Mouse (Mus musculus): Measurements from ENCODE around the gene Rph3a. TPM values are rescaled to one million over a fixed set of nuclear protein-coding genes. Genes with fewer than 3 reads are reported as not detected.

The Rph3a gene
- polyA plus RNA-seq, 1 experiment from 2014 or later: not detected

DNA sequence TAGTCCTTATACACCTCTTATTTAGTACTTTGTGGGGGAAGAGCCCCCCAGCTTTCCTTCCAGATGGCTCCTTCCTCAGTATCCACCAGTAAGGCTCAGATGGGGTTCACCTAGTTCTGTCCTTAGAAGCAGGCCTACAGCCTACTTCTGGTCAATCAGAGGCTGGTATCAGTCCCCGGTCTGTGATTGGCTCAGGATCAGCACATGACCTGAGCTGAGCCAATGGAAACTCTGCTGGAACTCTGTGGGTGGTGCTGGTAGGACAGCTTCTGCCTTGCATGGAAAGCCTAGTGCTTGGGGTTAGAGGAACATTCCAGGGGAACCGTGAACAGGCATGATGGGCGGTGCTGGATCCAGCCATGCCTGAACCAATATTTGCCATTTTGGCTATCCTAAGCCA is 21.5 kb downstream of the Rph3a start:
- H3K4me3 ChIP-seq (ENCODE audit: low read depth, low read length): no peak overlapping the region
- H3K4me1 ChIP-seq (replicated peaks; ENCODE audit: control insufficient read depth, insufficient read depth, low read length): no peaks in the 10 kb centered on the region
- no peak overlapping the region for H3K4me2 ChIP-seq
- no peak overlapping the region for H3K9ac ChIP-seq (ENCODE audit: low read depth, low read length)
- no peak overlapping the region for H3K27ac ChIP-seq (ENCODE audit: low read depth, low read length)
- 87% methylated on average over 3 of the region's 3 CpGs for WGBS
- no peak for DNase-seq (ENCODE audit: low spot score)
- H3K9me3 ChIP-seq (ENCODE audit: control insufficient read depth, low read length): no peaks in the 10 kb centered on the region
- no peaks in the 10 kb centered on the region for H3K36me3 ChIP-seq (ENCODE audit: control insufficient read depth, insufficient read depth, low read length)
- H3K27me3 ChIP-seq (replicated peaks; ENCODE audit: control insufficient read depth, insufficient read depth, low read length): no peaks in the 10 kb centered on the region
- ATAC-seq (replicated peaks; ENCODE audit: low FRiP score): no peak

DNA sequence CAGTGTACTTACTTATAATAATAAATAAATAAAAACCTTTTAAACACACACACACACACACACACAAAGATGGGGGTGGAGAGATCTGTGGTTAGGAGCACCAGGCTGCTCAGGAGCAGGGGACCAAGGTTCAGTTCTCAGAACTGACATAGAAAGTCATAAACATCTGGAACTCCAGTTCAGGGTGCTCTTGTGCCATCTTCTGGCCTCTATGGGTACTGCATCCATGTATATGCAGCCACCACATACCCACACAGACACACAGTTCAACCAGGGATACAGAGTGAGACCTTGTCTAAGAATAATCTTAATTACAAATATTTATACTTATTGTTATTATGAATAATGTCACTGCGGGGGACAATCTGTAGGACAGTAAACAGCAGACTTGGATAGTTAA is 26.9 kb downstream of the Rph3a start:
- H3K27ac ChIP-seq (ENCODE audit: low read depth, low read length): no peak overlapping the region
- 78% methylated on average over 1 of the region's 1 CpGs for WGBS
- peaks cover 6% of the 10 kb centered on the region for H3K9me3 ChIP-seq (ENCODE audit: control insufficient read depth, low read length)
- no peaks in the 10 kb centered on the region for H3K36me3 ChIP-seq (ENCODE audit: control insufficient read depth, insufficient read depth, low read length)
- no peak overlapping the region for H3K4me3 ChIP-seq (ENCODE audit: low read depth, low read length)
- no peak overlapping the region for H3K4me2 ChIP-seq
- ATAC-seq (replicated peaks; ENCODE audit: low FRiP score): no peak
- no peaks in the 10 kb centered on the region for H3K27me3 ChIP-seq (replicated peaks; ENCODE audit: control insufficient read depth, insufficient read depth, low read length)
- DNase-seq (ENCODE audit: low spot score): no peak
- no peak overlapping the region for H3K9ac ChIP-seq (ENCODE audit: low read depth, low read length)
- H3K4me1 ChIP-seq (replicated peaks; ENCODE audit: control insufficient read depth, insufficient read depth, low read length): no peaks in the 10 kb centered on the region

DNA sequence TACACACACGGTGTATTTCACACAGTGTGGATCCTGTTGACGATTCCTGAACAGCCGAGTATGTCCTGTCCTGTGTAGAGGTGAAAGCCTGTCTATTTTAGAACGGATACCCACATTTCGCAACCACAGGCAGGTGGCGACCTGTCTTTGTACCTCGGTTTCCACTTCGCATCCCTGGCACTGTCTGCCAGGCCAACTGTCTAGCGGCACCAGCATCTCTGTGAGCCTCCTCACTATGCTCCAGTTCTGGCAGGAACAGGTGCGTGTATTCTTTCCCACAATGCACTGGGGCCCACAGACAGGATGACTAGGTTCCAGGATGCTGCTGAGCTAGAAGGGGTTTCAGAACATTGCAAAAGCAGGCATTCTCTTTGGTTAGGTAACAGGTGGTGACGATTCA is 28.7 kb downstream of the Rph3a start:
- Histone ChIP-seq H3K27ac (ENCODE audit: low read depth, low read length) (no peak overlapping the region), H3K4me1 (replicated peaks; ENCODE audit: control insufficient read depth, insufficient read depth, low read length) (no peaks in the 10 kb centered on the region), H3K4me3 (ENCODE audit: low read depth, low read length) (no peak overlapping the region), H3K9ac (ENCODE audit: low read depth, low read length) (no peak overlapping the region), H3K36me3 (ENCODE audit: control insufficient read depth, insufficient read depth, low read length) (no peaks in the 10 kb centered on the region), H3K27me3 (replicated peaks; ENCODE audit: control insufficient read depth, insufficient read depth, low read length) (no peaks in the 10 kb centered on the region), H3K4me2 (no peak overlapping the region), H3K9me3 (ENCODE audit: control insufficient read depth, low read length) (peaks cover 6% of the 10 kb centered on the region)
- ATAC-seq (replicated peaks; ENCODE audit: low FRiP score) (no peak), DNase-seq (ENCODE audit: low spot score) (no peak)
- 86% methylated on average over 11 of the region's 11 CpGs for WGBS

DNA sequence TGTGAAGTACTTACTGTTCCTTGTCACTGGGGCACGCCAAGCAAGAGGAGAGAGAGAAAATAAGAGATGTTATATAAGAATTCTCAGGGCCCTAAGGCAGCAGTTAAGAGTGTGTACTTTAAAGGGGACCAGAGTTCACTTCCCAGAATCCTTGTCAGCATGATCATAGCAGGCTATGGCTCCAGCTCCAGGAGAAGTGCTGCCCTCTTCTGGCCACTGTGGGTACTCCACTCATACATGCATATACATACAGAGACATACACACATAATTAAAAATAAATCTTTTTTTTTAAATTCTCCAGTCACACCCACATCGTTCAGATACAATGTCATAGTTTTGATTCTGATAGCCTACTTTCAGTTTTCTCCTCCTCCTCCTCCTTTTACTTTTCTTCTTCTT is 29.8 kb downstream of the Rph3a start:
- Histone ChIP-seq H3K36me3 (ENCODE audit: control insufficient read depth, insufficient read depth, low read length) (no peaks in the 10 kb centered on the region), H3K4me3 (ENCODE audit: low read depth, low read length) (no peak overlapping the region), H3K27ac (ENCODE audit: low read depth, low read length) (no peak overlapping the region), H3K9ac (ENCODE audit: low read depth, low read length) (no peak overlapping the region), H3K9me3 (ENCODE audit: control insufficient read depth, low read length) (peaks cover 6% of the 10 kb centered on the region), H3K4me1 (replicated peaks; ENCODE audit: control insufficient read depth, insufficient read depth, low read length) (no peaks in the 10 kb centered on the region), H3K27me3 (replicated peaks; ENCODE audit: control insufficient read depth, insufficient read depth, low read length) (no peaks in the 10 kb centered on the region), H3K4me2 (no peak overlapping the region)
- no peak for ATAC-seq (replicated peaks; ENCODE audit: low FRiP score)
- no peak for DNase-seq (ENCODE audit: low spot score)
- 75% methylated on average over 2 of the region's 2 CpGs for WGBS

DNA sequence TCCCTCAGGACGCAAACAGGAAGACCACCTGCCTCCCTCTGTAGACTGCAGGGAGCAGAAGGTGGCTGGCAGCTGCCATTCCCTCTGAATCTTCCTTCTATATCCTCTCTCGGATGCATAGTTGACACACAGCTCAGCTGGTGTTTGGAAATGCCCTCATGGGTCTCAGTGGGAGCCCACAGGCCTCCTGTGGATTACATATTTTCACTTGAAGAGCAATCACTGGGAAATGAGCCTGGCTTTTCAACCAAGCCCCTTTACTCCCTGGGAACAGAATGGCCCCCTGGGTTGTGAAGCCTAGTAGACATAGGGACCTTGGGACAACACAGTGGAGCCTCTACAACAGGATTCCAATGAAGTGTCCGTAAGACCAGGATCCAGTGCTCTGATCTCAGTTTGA is 33.8 kb downstream of the Rph3a start:
- Histone ChIP-seq H3K4me1 (replicated peaks; ENCODE audit: control insufficient read depth, insufficient read depth, low read length) (no peaks in the 10 kb centered on the region), H3K36me3 (ENCODE audit: control insufficient read depth, insufficient read depth, low read length) (no peaks in the 10 kb centered on the region), H3K27ac (ENCODE audit: low read depth, low read length) (no peak overlapping the region), H3K4me3 (ENCODE audit: low read depth, low read length) (no peak overlapping the region), H3K9me3 (ENCODE audit: control insufficient read depth, low read length) (peaks cover 2% of the 10 kb centered on the region), H3K4me2 (no peak overlapping the region), H3K27me3 (replicated peaks; ENCODE audit: control insufficient read depth, insufficient read depth, low read length) (no peaks in the 10 kb centered on the region), H3K9ac (ENCODE audit: low read depth, low read length) (no peak overlapping the region)
- no peak for ATAC-seq (replicated peaks; ENCODE audit: low FRiP score)
- WGBS: 46% methylated on average over 3 of the region's 3 CpGs
- DNase-seq (ENCODE audit: low spot score): no peak

DNA sequence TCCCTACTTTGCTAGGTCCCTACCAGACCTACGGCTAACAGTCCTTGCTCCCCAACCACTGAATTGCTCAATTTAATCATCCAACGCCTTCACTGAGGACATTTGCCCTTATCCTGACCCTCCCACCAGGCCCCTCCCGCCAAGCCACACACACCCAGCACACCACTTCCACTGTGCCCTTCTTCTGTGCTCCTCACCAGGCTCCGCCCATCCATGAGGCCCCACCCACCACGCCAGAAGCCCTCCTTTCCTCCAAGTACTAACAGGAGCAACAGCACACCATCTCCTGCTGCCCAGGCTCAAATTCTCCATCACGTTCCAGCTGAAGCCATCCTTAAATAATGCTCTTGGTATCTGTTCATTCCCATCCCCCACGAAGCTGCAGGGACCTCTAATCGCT is 35.4 kb downstream of the Rph3a start:
- DNase-seq (ENCODE audit: low spot score) (no peak), ATAC-seq (replicated peaks; ENCODE audit: low FRiP score) (no peak; the same call in 1 of the 2 replicates)
- Histone ChIP-seq H3K4me1 (replicated peaks; ENCODE audit: control insufficient read depth, insufficient read depth, low read length) (no peaks in the 10 kb centered on the region), H3K4me2 (no peak overlapping the region), H3K9ac (ENCODE audit: low read depth, low read length) (no peak overlapping the region), H3K27ac (ENCODE audit: low read depth, low read length) (no peak overlapping the region), H3K27me3 (replicated peaks; ENCODE audit: control insufficient read depth, insufficient read depth, low read length) (no peaks in the 10 kb centered on the region), H3K36me3 (ENCODE audit: control insufficient read depth, insufficient read depth, low read length) (no peaks in the 10 kb centered on the region), H3K9me3 (ENCODE audit: control insufficient read depth, low read length) (no peaks in the 10 kb centered on the region), H3K4me3 (ENCODE audit: low read depth, low read length) (no peak overlapping the region)
- 45% methylated on average over 8 of the region's 8 CpGs for WGBS

DNA sequence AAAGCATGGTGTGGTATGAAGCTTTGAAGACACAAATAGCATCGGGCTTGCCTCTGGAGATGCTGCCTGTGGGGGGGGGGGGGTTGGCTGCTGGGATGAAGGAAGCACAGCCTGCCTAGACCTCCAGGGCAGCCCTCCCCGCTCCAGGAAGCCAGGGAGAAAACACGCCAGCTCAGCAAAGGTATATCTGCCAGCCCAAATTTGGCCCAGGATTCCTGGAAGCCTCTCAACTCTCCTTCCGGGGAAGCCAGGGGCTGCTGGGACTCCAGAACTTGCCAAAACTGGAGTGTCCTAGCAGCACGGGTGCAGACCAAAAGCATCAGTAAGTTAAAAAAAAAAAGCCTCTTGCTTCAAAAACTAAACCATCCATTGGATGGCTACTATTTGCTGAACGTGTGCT is 37.6 kb downstream of the Rph3a start:
- H3K27me3 ChIP-seq (replicated peaks; ENCODE audit: control insufficient read depth, insufficient read depth, low read length): no peaks in the 10 kb centered on the region
- H3K4me2 ChIP-seq: no peak overlapping the region
- no peak overlapping the region for H3K9ac ChIP-seq (ENCODE audit: low read depth, low read length)
- H3K36me3 ChIP-seq (ENCODE audit: control insufficient read depth, insufficient read depth, low read length): no peaks in the 10 kb centered on the region
- 74% methylated on average over 6 of the region's 6 CpGs for WGBS
- no peaks in the 10 kb centered on the region for H3K9me3 ChIP-seq (ENCODE audit: control insufficient read depth, low read length)
- no peaks in the 10 kb centered on the region for H3K4me1 ChIP-seq (replicated peaks; ENCODE audit: control insufficient read depth, insufficient read depth, low read length)
- no peak overlapping the region for H3K27ac ChIP-seq (ENCODE audit: low read depth, low read length)
- H3K4me3 ChIP-seq (ENCODE audit: low read depth, low read length): no peak overlapping the region
- ATAC-seq (replicated peaks; ENCODE audit: low FRiP score) (no peak), DNase-seq (ENCODE audit: low spot score) (no peak)

DNA sequence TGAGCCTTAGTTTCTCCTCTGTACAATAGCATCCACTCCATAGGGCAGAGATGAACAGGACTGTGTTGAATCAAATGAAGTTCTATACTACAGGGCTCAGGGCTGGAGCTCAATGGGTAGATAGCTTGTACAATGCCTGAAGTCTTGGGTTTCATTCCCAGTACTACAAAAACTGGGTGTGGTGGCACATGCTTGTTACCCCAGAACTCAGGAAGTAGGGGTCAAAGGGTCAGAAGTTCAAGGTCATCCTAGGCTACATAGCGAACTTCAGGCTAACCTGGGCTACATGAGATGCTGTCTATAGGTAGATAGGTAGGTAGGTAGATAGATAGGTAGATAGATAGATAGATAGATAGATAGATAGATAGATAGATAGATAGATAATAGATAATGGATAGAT is 38.6 kb downstream of the Rph3a start:
- 79% methylated on average over 1 of the region's 1 CpGs for WGBS
- H3K27ac ChIP-seq (ENCODE audit: low read depth, low read length): no peak overlapping the region
- ATAC-seq (replicated peaks; ENCODE audit: low FRiP score): no peak

DNA sequence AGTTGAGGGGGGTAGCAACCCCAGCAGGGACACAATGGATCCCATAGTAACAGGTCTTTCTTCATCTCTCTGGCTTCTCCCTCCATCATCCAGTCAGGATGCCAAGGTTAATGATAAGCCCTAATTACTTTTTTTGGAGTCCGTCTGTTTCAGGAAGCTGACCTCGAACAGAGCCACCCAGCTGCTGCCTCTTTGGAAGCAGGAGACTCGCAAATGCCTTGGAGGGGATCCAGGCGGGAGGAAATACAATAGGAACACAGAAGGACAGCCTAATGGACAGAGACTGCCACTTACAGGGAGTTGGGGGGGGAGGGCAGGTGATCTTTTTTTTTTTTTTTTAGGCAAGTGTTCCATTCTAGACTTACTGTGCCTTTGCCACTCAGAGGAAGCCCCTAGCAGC is 40.2 kb downstream of the Rph3a start:
- ATAC-seq (replicated peaks; ENCODE audit: low FRiP score): no peak
- H3K4me1 ChIP-seq (replicated peaks; ENCODE audit: control insufficient read depth, insufficient read depth, low read length): no peaks in the 10 kb centered on the region
- DNase-seq (ENCODE audit: low spot score): no peak
- no peak overlapping the region for H3K4me2 ChIP-seq
- no peak overlapping the region for H3K27ac ChIP-seq (ENCODE audit: low read depth, low read length)
- H3K9me3 ChIP-seq (ENCODE audit: control insufficient read depth, low read length): no peaks in the 10 kb centered on the region
- no peaks in the 10 kb centered on the region for H3K27me3 ChIP-seq (replicated peaks; ENCODE audit: control insufficient read depth, insufficient read depth, low read length)
- no peaks in the 10 kb centered on the region for H3K36me3 ChIP-seq (ENCODE audit: control insufficient read depth, insufficient read depth, low read length)
- 56% methylated on average over 4 of the region's 4 CpGs for WGBS
- H3K4me3 ChIP-seq (ENCODE audit: low read depth, low read length): no peak overlapping the region
- H3K9ac ChIP-seq (ENCODE audit: low read depth, low read length): no peak overlapping the region

More for the DNA sequence above, 38.6 kb downstream of the Rph3a start:
- H3K4me3 ChIP-seq (ENCODE audit: low read depth, low read length): no peak overlapping the region
- no peaks in the 10 kb centered on the region for H3K4me1 ChIP-seq (replicated peaks; ENCODE audit: control insufficient read depth, insufficient read depth, low read length)
- H3K9ac ChIP-seq (ENCODE audit: low read depth, low read length): no peak overlapping the region
- no peaks in the 10 kb centered on the region for H3K27me3 ChIP-seq (replicated peaks; ENCODE audit: control insufficient read depth, insufficient read depth, low read length)
- no peaks in the 10 kb centered on the region for H3K9me3 ChIP-seq (ENCODE audit: control insufficient read depth, low read length)
- DNase-seq (ENCODE audit: low spot score): no peak
- H3K36me3 ChIP-seq (ENCODE audit: control insufficient read depth, insufficient read depth, low read length): no peaks in the 10 kb centered on the region
- H3K4me2 ChIP-seq: no peak overlapping the region

Measured in liver, embryonic 11.5 days (tissue).